Mouse (Mus musculus): Measurements from ENCODE around the gene Arl6ip1. TPM values are rescaled to one million over a fixed set of nuclear protein-coding genes. Genes with fewer than 3 reads are reported as not detected.

The Arl6ip1 gene
- total RNA-seq, 2 experiments from 2014 or later, result 249 to 254 TPM

Other genes with a start within 250 kb of the Arl6ip1 start
- 100 to 1,000 TPM; 359 to 374 TPM for gene Rps15a, start 13.5 kb downstream of the Arl6ip1 start, total RNA-seq (2021)
- gene Smg1, start 114.0 kb upstream of the Arl6ip1 start, total RNA-seq (2021), result 10 to 100 TPM; 58.7 to 88.1 TPM